Mouse (Mus musculus) intestine, embryonic 16.5 days (tissue): Measurements from ENCODE around the gene Ncbp1. TPM values are rescaled to one million over a fixed set of nuclear protein-coding genes. Genes with fewer than 3 reads are reported as not detected.
"Not testable (repeated sequence)": the region's sequence is repeated elsewhere in the genome, so short reads cannot be mapped to it uniquely, and the experiment has no call there.

Experiments used
- ATAC-seq: fragments of 200-750 bp; cut with Nextera tagmentation; 2 replicates; pipeline ENCODE4 v1.8.0; 2017; ENCODE audit warnings: moderate TSS enrichment, moderate library complexity
- H3K27ac ChIP-seq: fragments of 300-500 bp; sonication (generic); 2 replicates; pipeline ENCODE4 v1.5.1; 2014; ENCODE audit warnings: mild to moderate bottlenecking, low read length
- H3K27me3 ChIP-seq: fragments of 300-500 bp; sonication (generic); replicated peaks from 2 replicates; pipeline ENCODE4 v1.6.1; 2014; ENCODE audit warnings: low read length, control low read depth, mixed read lengths; ENCODE audit not compliant: control insufficient read depth, insufficient read depth
- H3K36me3 ChIP-seq: fragments of 300-500 bp; sonication (generic); 2 replicates; pipeline ENCODE4 v1.6.1; 2014; ENCODE audit warnings: low read length, control low read depth; ENCODE audit not compliant: control insufficient read depth, insufficient read depth
- H3K4me1 ChIP-seq: fragments of 300-500 bp; sonication (generic); 2 replicates; pipeline ENCODE4 v1.6.1; 2014; ENCODE audit warnings: low read length, control low read depth, mixed read lengths; ENCODE audit not compliant: control insufficient read depth, insufficient read depth
- H3K4me2 ChIP-seq: fragments of 300-500 bp; sonication (generic); 2 replicates; pipeline ENCODE4 v1.6.1; 2014; ENCODE audit warnings: low read depth, low read length, control low read depth
- H3K4me3 ChIP-seq: fragments of 300-500 bp; sonication (generic); 2 replicates; pipeline ENCODE4 v1.5.1; 2014; ENCODE audit warnings: mild to moderate bottlenecking, low read length
- H3K9ac ChIP-seq: fragments of 300-500 bp; sonication (generic); 2 replicates; pipeline ENCODE4 v1.6.1; 2014; ENCODE audit warnings: low read depth, low read length
- H3K9me3 ChIP-seq: fragments of 300-500 bp; sonication (generic); 2 replicates; pipeline ENCODE4 v1.6.1; 2016; ENCODE audit warnings: low read length, control low read depth; ENCODE audit not compliant: control insufficient read depth
- WGBS: fragments of 180-500 bp; shearing (Covaris S2); extraction: QIAGEN DNeasy Blood & Tissue Kit; methylation state at CpG from one replicate; pipeline ENCODE4 v1.1.7; 2014; 5-methylcytosine and 5-hydroxymethylcytosine counted together
- polyA plus RNA-seq: library from polyadenylated mRNA; unstranded; fragments of >200 nt; fragmentation: Nextera tagmentation; extraction: Ambion mirVana; gene quantifications from 2 replicates; pipeline ENCODE4 v1.2.1, GENCODE M21; 2015

The Ncbp1 gene
- polyA plus RNA-seq, 1 experiment from 2014 or later, result 63.0 TPM

GRCm38 (mm10) chr4:46185890-46186289 lies 47.5 kb downstream of the Ncbp1 start:
- no peak overlapping the region for H3K4me2 ChIP-seq
- no peak for ATAC-seq
- H3K27ac ChIP-seq, result no peak overlapping the region
- no peaks in the 10 kb centered on the region for H3K4me1 ChIP-seq
- WGBS, result 76% methylated on average over 9 of the region's 9 CpGs
- H3K27me3 ChIP-seq, result no peaks in the 10 kb centered on the region
- H3K36me3 ChIP-seq, result peaks cover 10% of the 10 kb centered on the region
- no peak overlapping the region for H3K9ac ChIP-seq
- no peaks in the 10 kb centered on the region for H3K9me3 ChIP-seq
- no peak overlapping the region for H3K4me3 ChIP-seq

- Histone ChIP-seq H3K27ac (no peak overlapping the region), H3K9ac (no peak overlapping the region), H3K27me3 (no peaks in the 10 kb centered on the region), H3K9me3 (no peaks in the 10 kb centered on the region), H3K4me2 (no peak overlapping the region), H3K4me1 (no peaks in the 10 kb centered on the region), H3K36me3 (peaks cover 10% of the 10 kb centered on the region), H3K4me3 (no peak overlapping the region)
- WGBS, result 76% methylated on average over 3 of the region's 3 CpGs
- ATAC-seq, result no peak
Observed at GRCm38 (mm10) chr4:46186466-46186865, 48.1 kb downstream of the Ncbp1 start.

- H3K9me3 ChIP-seq, H3K27me3 ChIP-seq, H3K4me3 ChIP-seq, ATAC-seq, H3K27ac ChIP-seq, H3K4me1 ChIP-seq, H3K4me2 ChIP-seq, H3K36me3 ChIP-seq, H3K9ac ChIP-seq: not testable (repeated sequence)
Observed at GRCm38 (mm10) chr4:46192011-46192410, 53.6 kb downstream of the Ncbp1 start.

- Histone ChIP-seq H3K36me3 (no peaks in the 10 kb centered on the region), H3K27ac (peak within 1 kb of the TSS; percentile 70), H3K4me1 (peaks cover 10% of the 10 kb centered on the region), H3K4me2 (peak within 1 kb of the TSS; percentile 91), H3K9ac (peak within 1 kb of the TSS; percentile 93), H3K9me3 (no peaks in the 10 kb centered on the region), H3K4me3 (peak within 1 kb of the TSS; percentile 84), H3K27me3 (0 out of 2 replicates have a peak, but pooled peaks cover 2% of the 10 kb centered on the region)
- under 1% methylated on average over 70 of the region's 70 CpGs for WGBS
- ATAC-seq, result peak; percentile 95
Observed at GRCm38 (mm10) chr4:46195781-46196487, 57.5 kb downstream of the Ncbp1 start, which contains the start of gene Xpa. Xpa (minus strand) TSS chr4:46196311.

GRCm38 (mm10) chr4:46196513-46196912 lies 58.1 kb downstream of the Ncbp1 start:
- H3K4me3 ChIP-seq, result peak overlapping the region; percentile 84
- H3K9ac ChIP-seq, result peak overlapping the region; percentile 93
- no peak overlapping the region for H3K27ac ChIP-seq
- H3K36me3 ChIP-seq, result no peaks in the 10 kb centered on the region
- WGBS, result 44% methylated on average over 6 of the region's 6 CpGs
- ATAC-seq, result peak; percentile 16; the same call in 1 of the 2 replicates
- H3K4me2 ChIP-seq, result peak overlapping the region; percentile 71
- H3K9me3 ChIP-seq, result no peaks in the 10 kb centered on the region
- 0 out of 2 replicates have a peak, but pooled peaks cover 2% of the 10 kb centered on the region for H3K27me3 ChIP-seq
- H3K4me1 ChIP-seq, result peaks cover 10% of the 10 kb centered on the region

GRCm38 (mm10) chr4:46198064-46198463 lies 59.7 kb downstream of the Ncbp1 start:
- Histone ChIP-seq H3K4me2 (no peak overlapping the region), H3K9ac (no peak overlapping the region), H3K27me3 (peaks cover 8% of the 10 kb centered on the region), H3K27ac (no peak overlapping the region), H3K9me3 (no peaks in the 10 kb centered on the region), H3K4me1 (peaks cover 14% of the 10 kb centered on the region), H3K36me3 (no peaks in the 10 kb centered on the region), H3K4me3 (no peak overlapping the region)
- ATAC-seq, result no peak
- 59% methylated on average over 5 of the region's 5 CpGs for WGBS

- Histone ChIP-seq H3K4me2 (peak overlapping the region; percentile 56), H3K4me3 (peak overlapping the region; percentile 34), H3K27ac (no peak overlapping the region), H3K36me3 (no peaks in the 10 kb centered on the region), H3K9me3 (no peaks in the 10 kb centered on the region), H3K4me1 (0 out of 2 replicates have a peak, but pooled peaks cover 4% of the 10 kb centered on the region), H3K9ac (peak overlapping the region; percentile 53; the same call in 1 of the 2 replicates), H3K27me3 (peaks cover 8% of the 10 kb centered on the region)
- peak; percentile 77 for ATAC-seq
- WGBS, result 7% methylated on average over 7 of the region's 7 CpGs
Observed at GRCm38 (mm10) chr4:46201834-46202561, 63.6 kb downstream of the Ncbp1 start.

GRCm38 (mm10) chr4:46202562-46203126 lies 64.2 kb downstream of the Ncbp1 start:
- H3K4me1 ChIP-seq, result 0 out of 2 replicates have a peak, but pooled peaks cover 4% of the 10 kb centered on the region
- H3K4me2 ChIP-seq, result peak overlapping the region; percentile 56
- peak overlapping the region; percentile 53 for H3K9ac ChIP-seq
- H3K27ac ChIP-seq, result no peak overlapping the region
- WGBS, result 8% methylated on average over 23 of the region's 23 CpGs
- ATAC-seq, result peak; percentile 63
- H3K36me3 ChIP-seq, result no peaks in the 10 kb centered on the region
- peak overlapping the region; percentile 34 for H3K4me3 ChIP-seq
- no peaks in the 10 kb centered on the region for H3K9me3 ChIP-seq
- peaks cover 8% of the 10 kb centered on the region for H3K27me3 ChIP-seq

- Histone ChIP-seq H3K27me3 (no peaks in the 10 kb centered on the region), H3K36me3 (no peaks in the 10 kb centered on the region), H3K9me3 (no peaks in the 10 kb centered on the region), H3K4me3 (no peak overlapping the region), H3K9ac (no peak overlapping the region), H3K4me2 (no peak overlapping the region), H3K27ac (no peak overlapping the region), H3K4me1 (no peaks in the 10 kb centered on the region)
- WGBS, result 73% methylated on average over 3 of the region's 3 CpGs
- peak; percentile 77 for ATAC-seq
Observed at GRCm38 (mm10) chr4:46221090-46221489, 82.7 kb downstream of the Ncbp1 start.
